Mouse (Mus musculus): Measurements from ENCODE around the gene Ago1.

Ago1 gene

GRCm38 (mm10) chr4:126468285-126468901 is at the start of gene Ago1:
Gene Ago1 (minus strand): TSS chr4:126468583.
- in situ Hi-C loops (cut with MboI, MseI): loop anchor here (10.0 kb wide), 1 partner anchor 254 kb away; no protein-coding TSS in a partner anchor

DNA sequence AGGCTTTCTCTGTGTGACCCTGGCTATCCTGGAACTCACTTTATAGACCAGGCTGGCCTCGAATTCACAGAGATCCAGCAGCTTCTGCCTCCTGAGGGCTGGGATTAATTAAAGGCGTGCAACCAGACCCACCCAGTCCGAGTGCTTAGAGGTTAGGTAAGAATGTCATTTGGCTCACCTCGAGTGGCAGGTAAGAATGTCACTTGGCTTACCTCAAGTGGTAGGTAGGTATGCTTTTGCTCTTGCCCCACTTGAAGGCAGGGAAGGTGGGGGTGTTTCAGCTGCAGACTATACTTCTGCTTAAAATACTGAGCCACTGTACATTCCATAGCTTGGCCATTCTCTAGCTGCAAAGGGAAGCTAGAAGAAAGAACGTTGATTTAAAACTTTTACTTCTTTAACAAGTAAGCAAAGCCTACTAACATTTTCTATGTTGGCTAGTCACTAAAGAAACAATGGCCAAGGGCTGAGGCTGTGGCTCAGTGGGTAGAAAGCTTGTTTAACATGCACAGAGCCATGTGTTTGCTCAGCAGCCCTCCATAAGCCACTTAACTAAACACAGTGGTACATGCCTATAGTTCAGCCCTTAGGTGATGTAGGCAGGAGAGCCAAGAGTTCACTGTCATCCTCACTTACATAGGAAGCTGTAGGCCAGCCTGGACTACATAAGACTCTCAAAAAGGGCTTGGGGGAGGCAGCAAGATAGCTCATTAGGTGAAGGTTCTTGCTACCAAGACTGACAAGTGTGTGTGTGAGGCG is 44.1 kb upstream of the Ago1 start:
- in situ Hi-C loops (cut with MboI, MseI): no loop called here

GRCm38 (mm10) chr4:126511013-126511412 is 42.6 kb upstream of the Ago1 start:
- in situ Hi-C loops (cut with MboI, MseI): no loop called here

GRCm38 (mm10) chr4:126509072-126509471 is 40.7 kb upstream of the Ago1 start:
- in situ Hi-C loops (cut with MboI, MseI): no loop called here

- in situ Hi-C loops (cut with MboI, MseI): no loop called here
Observed at GRCm38 (mm10) chr4:126508110-126508899, 39.9 kb upstream of the Ago1 start.

GRCm38 (mm10) chr4:126502977-126503309 is 34.6 kb upstream of the Ago1 start:
- in situ Hi-C loops (cut with MboI, MseI): no loop called here

DNA sequence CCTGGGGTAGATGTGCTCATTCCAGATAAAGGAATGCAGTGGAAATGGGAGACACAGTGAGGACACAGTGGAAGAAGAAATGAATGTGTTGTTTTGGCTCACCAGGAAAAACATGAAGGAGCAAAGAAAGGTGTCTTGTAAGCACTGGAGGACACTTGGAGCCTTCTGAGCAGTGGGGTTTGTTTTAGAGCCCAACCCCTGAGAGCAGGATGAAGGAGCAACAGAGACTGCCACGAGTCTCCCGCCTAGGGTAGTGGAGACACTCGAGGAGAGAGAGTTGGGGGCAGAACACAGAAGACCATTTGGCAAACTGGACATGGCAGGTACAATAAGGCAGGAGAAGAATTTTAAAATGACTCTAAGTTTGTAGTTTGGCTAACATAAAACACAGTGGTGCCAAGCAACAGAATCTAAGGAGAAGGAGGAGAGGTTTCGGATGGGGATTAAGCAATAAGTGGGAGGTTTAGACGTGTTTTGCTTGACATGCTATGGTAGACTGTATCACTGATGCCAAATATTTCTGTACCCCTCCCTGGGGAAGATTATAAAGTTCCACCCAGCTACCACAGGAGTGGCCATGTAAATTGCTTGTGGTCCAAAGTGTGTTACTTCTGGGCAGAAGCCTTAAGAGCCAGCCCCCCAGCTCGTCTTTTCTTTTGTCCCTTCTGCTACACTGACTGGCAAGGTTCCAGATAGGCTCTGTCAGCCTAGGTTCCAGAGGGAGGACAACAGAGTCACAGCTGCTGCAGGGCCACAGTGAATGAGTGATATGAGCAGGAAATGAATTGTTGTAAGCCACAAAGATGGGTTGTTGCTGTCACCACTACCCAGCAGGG is 34.0 kb upstream of the Ago1 start:
- in situ Hi-C loops (cut with MboI, MseI): no loop called here

GRCm38 (mm10) chr4:126498601-126499000 is 30.2 kb upstream of the Ago1 start:
- in situ Hi-C loops (cut with MboI, MseI): no loop called here

- in situ Hi-C loops (cut with MboI, MseI): no loop called here
Observed at GRCm38 (mm10) chr4:126496963-126497362, 28.6 kb upstream of the Ago1 start.

GRCm38 (mm10) chr4:126495942-126496790 is 27.8 kb upstream of the Ago1 start:
- in situ Hi-C loops (cut with MboI, MseI): no loop called here

DNA sequence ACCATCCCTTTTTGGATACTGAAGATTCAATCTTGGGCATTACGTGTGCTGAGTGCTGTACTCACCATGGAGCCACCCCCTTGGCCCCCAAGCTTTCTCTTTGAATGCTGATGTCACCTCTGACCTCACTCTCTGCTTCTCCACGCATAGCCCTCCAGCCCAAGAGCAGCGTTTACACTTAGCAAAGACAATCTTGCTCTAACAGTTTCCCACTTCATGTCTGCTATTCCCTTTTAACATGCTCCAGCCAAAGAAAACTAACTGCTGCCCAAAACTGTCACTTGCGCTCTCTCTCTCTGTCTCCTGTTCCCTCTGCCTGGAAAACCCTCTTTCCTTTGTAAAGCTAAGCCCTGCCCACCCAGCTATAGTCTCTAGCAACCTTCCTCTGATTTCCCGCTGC is 27.1 kb upstream of the Ago1 start:
- in situ Hi-C loops (cut with MboI, MseI): no loop called here

DNA sequence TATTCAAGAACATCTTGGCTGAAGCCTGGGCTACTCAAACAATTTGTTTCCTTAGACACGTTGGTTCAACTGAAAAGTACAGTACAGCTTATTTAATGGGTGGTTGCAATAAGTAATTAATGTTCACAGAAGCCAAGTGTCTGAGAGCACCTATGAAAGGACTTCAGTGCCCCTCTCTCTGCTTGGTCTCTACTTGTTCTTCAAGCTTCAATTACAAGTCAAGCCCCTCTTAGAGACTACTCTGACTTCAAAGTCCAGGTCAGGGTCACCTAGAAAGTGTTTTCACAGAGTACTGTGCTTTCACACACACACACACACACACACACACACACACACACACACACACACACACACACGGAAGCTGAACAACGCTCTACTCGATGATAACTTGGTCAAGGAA is 25.0 kb upstream of the Ago1 start:
- in situ Hi-C loops (cut with MboI, MseI): no loop called here

DNA sequence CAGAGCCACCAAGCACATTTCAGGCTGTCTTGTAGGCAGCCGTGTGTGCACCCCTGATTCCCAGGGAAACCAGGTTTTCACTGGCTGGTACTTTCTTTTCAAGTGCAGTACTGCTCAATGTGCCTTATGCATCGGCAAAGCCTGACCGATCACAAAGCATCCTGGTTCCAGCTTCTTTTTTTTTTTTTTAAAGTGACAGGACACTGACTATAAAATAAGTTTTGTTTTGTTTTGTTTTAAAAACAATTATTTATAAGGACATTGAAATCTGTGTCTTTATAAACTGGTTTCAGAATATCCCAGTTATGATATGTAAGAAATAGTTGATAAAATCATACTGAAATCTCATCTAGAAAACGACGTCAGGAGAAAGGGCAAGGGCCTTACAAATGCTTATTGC is 23.6 kb upstream of the Ago1 start:
- in situ Hi-C loops (cut with MboI, MseI): no loop called here

DNA sequence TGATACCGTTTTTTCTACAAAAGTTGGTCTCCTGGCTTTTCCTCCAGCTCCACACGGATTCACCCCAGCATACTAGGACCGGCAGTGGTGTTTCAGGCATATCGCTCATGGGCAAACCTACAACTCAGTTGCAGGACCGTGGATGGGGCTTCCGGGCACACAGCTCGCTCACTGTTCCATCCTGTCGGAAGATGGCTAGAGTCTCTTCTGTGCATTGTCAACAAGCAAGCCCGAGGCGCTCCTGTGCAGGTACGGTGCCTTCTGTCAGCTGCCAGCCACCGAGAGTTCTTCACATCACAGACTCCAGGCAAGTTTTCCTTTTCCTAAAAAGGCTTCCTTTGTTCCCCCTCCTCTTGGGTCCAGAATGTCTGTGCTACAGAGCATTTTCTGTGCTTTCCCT is 22.3 kb upstream of the Ago1 start:
- in situ Hi-C loops (cut with MboI, MseI): no loop called here

DNA sequence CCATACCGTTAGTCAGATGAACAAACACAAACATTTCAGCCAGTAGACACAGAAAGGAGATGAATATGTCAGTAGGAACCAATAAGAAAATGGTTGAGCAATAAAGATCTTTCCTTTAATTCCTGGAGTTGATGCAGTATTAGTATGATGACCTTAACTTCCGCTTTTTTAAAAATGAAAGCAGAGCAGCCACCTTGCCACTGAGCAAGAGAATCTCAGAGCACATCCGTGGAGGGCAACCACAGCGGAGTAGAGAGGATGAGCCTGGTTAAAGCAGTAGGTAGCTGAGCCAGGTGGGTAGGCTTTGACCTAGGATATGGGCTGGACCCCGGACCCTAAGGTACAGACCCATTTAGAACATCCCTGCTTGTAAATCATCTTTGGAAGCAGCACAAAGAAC is 21.4 kb upstream of the Ago1 start:
- in situ Hi-C loops (cut with MboI, MseI): no loop called here

DNA sequence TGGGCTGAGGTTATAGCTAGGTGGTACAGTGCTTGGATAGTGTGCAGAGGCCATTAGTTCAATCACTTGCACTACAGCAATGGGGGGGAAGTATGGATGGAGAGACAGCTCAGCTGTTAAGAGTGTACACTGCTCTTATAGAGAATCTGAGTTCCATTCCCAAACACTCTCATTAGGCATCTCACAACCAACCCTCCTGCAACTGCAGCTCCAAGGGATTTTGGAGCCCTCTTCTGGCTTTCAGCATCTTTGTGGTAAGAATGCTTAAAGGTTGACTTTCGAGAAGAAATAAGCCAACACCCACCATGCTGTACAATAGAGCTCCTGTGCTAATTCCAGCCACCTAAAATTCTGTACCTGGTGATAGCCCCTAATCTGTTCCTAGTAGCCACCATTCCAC is 17.8 kb upstream of the Ago1 start:
- in situ Hi-C loops (cut with MboI, MseI): no loop called here

GRCm38 (mm10) chr4:126485065-126485464 is 16.7 kb upstream of the Ago1 start:
- in situ Hi-C loops (cut with MboI, MseI): no loop called here

- in situ Hi-C loops (cut with MboI, MseI): no loop called here
Observed at GRCm38 (mm10) chr4:126483874-126484273, 15.5 kb upstream of the Ago1 start.

DNA sequence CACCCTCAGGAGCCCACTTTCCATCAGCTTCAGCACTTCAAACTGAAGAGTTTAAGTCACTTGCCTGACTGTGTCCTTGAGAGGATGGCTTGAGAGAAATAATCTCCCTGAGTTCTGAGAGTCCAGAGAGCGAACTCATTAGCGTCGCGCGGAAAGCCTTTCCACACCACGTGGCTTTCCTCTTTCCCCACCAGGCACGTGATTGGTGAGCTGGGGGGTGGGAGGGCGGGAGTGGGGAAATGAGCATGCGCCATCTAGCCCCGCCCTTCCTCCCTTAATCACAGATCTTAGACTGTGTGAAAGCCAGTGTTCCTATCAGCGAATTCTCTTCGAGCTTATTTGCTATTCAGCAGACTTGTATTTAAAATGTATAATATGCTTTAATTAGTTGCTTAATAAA is 14.6 kb upstream of the Ago1 start:
- in situ Hi-C loops (cut with MboI, MseI): no loop called here

- in situ Hi-C loops (cut with MboI, MseI): no loop called here
Observed at GRCm38 (mm10) chr4:126481461-126481860, 13.1 kb upstream of the Ago1 start.

DNA sequence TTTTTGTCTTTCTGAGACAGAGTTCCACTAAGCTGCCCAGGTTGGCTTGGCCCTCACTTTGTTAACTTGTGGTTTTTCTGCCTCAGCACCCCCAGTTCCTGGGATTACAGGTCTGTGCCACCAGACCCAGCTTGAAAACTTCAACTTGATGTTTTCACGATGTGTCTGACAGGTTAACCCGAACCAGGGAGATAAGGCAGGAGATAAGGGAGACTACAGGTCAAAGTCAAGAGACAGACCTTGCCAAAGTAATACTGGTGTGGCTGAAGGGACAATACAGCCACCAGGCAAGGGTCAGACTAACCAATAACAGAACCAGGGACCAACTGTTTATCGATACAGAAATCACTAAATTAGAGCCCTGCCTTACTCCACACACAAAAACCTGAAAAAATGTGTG is 11.9 kb upstream of the Ago1 start:
- in situ Hi-C loops (cut with MboI, MseI): no loop called here

All from T-helper 1 cell (primary cell).